Mouse (Mus musculus) neural tube, embryonic 13.5 days (tissue): ENCODE measurements around the gene Cped1. TPM values are rescaled to one million over a fixed set of nuclear protein-coding genes. Genes with fewer than 3 reads are reported as not detected.
A peak's percentile ranks its signal among the peaks of the same experiment; 100 is the strongest.

Experiments
- ATAC-seq: fragments of 200-750 bp; cut with Nextera tagmentation; 2 replicates; pipeline ENCODE4 v1.8.0; 2017; ENCODE audit warnings: low read depth, mild to moderate bottlenecking, moderate TSS enrichment, moderate library complexity
- H3K27ac ChIP-seq: fragments of 300-500 bp; sonication (generic); replicated peaks from 2 replicates; pipeline ENCODE4 v1.5.1; 2015; ENCODE audit warnings: moderate library complexity, mild to moderate bottlenecking, inconsistent platforms
- H3K27me3 ChIP-seq: fragments of 300-500 bp; sonication (generic); 2 replicates; pipeline ENCODE4 v1.6.1; 2015; ENCODE audit warnings: mild to moderate bottlenecking, inconsistent platforms
- H3K36me3 ChIP-seq: fragments of 300-500 bp; sonication (generic); 2 replicates; pipeline ENCODE4 v1.6.1; 2015; ENCODE audit warnings: mild to moderate bottlenecking, inconsistent platforms
- H3K4me1 ChIP-seq: fragments of 300-500 bp; sonication (generic); replicated peaks from 2 replicates; pipeline ENCODE4 v1.6.1; 2015; ENCODE audit warnings: inconsistent platforms
- H3K4me2 ChIP-seq: fragments of 300-500 bp; sonication (generic); 2 replicates; pipeline ENCODE4 v1.6.1; 2015; ENCODE audit warnings: inconsistent platforms, mild to moderate bottlenecking, moderate library complexity
- H3K4me3 ChIP-seq: fragments of 300-500 bp; sonication (generic); 2 replicates; pipeline ENCODE4 v1.5.1; 2015; ENCODE audit warnings: mild to moderate bottlenecking, inconsistent platforms
- H3K9ac ChIP-seq: fragments of 300-500 bp; sonication (generic); 2 replicates; pipeline ENCODE4 v1.6.1; 2015; ENCODE audit warnings: moderate library complexity, mild to moderate bottlenecking, inconsistent platforms
- H3K9me3 ChIP-seq: fragments of 300-500 bp; sonication (generic); 2 replicates; pipeline ENCODE4 v1.6.1; 2016; ENCODE audit warnings: inconsistent platforms
- WGBS: fragments of 180-500 bp; shearing (Covaris S2); methylation state at CpG from one replicate; pipeline ENCODE4 v1.1.7; 2015; 5-methylcytosine and 5-hydroxymethylcytosine counted together
- polyA plus RNA-seq: library from polyadenylated mRNA; unstranded; fragments of >200 nt; fragmentation: Nextera tagmentation; extraction: Ambion mirVana; gene quantifications from 2 replicates; pipeline ENCODE4 v1.2.1, GENCODE M21; 2015

Gene Cped1
- polyA plus RNA-seq, 1 experiment from 2014 or later, result 3.6 TPM

DNA sequence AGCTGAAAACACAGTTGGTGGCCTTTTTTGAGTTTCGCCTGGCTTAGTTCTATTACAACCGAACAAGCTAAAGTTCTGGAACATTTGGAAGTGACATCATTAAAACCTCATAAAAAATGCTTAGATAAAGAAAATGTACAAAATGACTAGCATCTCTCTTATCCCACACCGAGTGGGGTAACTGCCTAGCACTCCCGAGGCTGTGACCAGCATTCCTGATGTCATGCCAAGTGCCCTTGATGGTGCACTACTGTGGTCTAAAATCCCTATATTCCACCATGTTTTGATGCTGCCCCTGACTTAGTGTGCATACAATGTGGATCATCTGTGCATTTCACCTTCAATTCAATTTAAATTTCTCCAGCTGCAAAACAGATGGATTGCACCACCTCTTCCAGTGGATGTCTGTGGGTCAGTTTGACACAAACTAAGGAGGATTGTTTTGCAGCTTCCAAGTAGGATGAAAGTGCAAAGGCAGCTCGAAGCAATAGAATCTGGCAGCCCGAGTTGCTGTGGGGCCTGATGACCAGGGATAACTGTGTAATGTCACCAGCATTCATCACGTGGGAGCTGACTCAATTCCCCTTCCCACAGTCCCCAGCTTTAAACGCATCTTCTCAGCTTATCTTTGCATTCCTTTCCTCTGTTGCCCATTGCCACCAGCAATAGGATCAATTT lies 33.2 kb downstream of the Cped1 start:
- WGBS, result 77% methylated on average over 8 of the region's 8 CpGs
- ATAC-seq, result no peak
- H3K4me1 ChIP-seq, result peaks cover 16% of the 10 kb centered on the region
- no peaks in the 10 kb centered on the region for H3K9me3 ChIP-seq
- H3K4me3 ChIP-seq, result no peak overlapping the region
- H3K4me2 ChIP-seq, result no peak overlapping the region
- no peak overlapping the region for H3K27ac ChIP-seq
- no peaks in the 10 kb centered on the region for H3K27me3 ChIP-seq
- H3K9ac ChIP-seq, result no peak overlapping the region
- no peaks in the 10 kb centered on the region for H3K36me3 ChIP-seq

DNA sequence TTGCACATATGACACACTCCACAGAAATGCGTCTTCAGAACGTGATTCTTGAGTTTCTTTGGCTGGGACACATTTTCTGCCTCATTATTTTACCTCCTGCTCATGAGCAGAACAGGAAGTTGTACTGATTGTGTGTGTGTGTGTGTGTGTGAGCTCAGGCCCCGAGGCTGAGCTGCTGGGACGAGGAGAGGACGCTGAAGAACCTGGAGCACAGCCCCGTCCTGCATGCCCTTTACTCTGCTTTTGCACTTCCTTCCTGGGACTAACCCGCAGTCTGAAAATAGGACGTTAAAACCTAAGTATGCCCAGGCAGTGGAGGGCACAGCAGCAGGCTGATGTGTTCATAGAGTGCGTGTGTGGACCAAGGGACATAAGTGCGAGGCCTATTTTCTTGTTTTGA lies 33.9 kb downstream of the Cped1 start:
- no peak for ATAC-seq

DNA sequence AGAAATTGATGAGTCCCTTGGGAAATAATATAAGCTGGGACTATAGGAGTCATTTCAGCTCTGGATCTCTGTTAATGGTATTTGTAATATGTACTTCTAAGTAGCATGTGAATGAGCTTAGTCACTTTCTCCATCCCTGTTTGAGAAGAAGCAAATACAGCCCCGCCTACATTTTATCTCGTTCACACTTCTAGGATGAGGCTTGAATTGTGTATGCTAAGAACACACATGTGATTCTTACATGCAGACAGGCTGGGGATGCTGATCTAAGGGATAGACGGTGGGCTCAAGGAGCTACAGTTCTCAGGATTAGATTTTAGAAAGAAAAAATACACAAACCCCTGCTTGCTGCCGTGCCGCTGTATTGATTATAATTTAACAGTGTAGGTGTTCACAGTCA lies 35.0 kb downstream of the Cped1 start:
- H3K4me3 ChIP-seq, result no peak overlapping the region
- H3K36me3 ChIP-seq, result no peaks in the 10 kb centered on the region
- WGBS, result 81% methylated on average over 5 of the region's 5 CpGs
- no peak overlapping the region for H3K9ac ChIP-seq
- no peak overlapping the region for H3K27ac ChIP-seq
- H3K9me3 ChIP-seq, result no peaks in the 10 kb centered on the region
- peaks cover 20% of the 10 kb centered on the region for H3K4me1 ChIP-seq
- no peak overlapping the region for H3K4me2 ChIP-seq
- H3K27me3 ChIP-seq, result no peaks in the 10 kb centered on the region
- no peak for ATAC-seq

More for the DNA sequence above, 33.9 kb downstream of the Cped1 start:
- Histone ChIP-seq H3K27ac (no peak overlapping the region), H3K4me1 (peaks cover 16% of the 10 kb centered on the region), H3K36me3 (no peaks in the 10 kb centered on the region), H3K9me3 (no peaks in the 10 kb centered on the region), H3K4me2 (no peak overlapping the region), H3K9ac (no peak overlapping the region), H3K4me3 (no peak overlapping the region), H3K27me3 (no peaks in the 10 kb centered on the region)
- WGBS, result 61% methylated on average over 10 of the region's 10 CpGs

DNA sequence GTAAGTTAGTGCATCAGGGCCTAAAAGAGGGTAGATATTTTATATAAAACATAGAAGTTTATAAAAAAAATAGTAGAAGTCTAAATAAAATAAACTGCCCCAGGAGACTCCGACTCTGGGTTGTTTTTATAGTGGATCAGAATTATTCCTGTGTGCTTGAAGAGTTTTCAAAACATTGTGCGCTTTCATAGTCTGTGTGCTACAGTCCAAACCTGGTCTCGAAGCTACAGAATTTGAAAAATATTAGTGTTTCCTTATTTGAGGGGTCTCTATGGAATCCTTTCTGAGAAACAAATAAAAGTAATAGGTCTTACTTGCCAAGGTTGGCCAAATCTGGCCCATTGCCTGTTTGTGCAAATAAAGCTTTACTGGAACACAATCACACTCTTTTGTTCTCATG lies 35.6 kb downstream of the Cped1 start:
- WGBS, result 84% methylated on average over 3 of the region's 3 CpGs
- Histone ChIP-seq H3K36me3 (no peaks in the 10 kb centered on the region), H3K4me3 (no peak overlapping the region), H3K27me3 (no peaks in the 10 kb centered on the region), H3K9me3 (no peaks in the 10 kb centered on the region), H3K27ac (no peak overlapping the region), H3K9ac (no peak overlapping the region), H3K4me2 (no peak overlapping the region), H3K4me1 (peaks cover 26% of the 10 kb centered on the region)
- no peak for ATAC-seq

DNA sequence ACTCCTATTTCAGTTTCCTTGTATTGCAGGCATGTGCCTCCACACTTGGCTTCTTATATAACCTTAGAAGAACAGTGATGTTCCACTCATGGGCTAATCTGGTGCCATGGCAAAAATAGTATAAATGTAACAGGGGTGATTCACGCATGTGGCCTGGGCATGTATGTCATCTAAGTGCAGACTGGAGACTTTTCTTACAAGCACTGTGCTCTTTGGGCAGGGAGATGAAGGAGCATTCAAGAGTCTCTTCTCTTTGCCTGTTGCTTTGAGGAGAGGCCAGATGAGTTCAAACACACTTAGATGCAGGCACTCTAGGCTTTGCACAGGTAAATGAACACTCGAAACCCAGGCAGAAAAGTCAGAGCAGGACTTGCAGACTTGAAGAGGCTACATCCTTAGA lies 38.5 kb downstream of the Cped1 start:
- ATAC-seq, result no peak
- H3K9ac ChIP-seq, result no peak overlapping the region
- 97% methylated on average over 2 of the region's 2 CpGs for WGBS

DNA sequence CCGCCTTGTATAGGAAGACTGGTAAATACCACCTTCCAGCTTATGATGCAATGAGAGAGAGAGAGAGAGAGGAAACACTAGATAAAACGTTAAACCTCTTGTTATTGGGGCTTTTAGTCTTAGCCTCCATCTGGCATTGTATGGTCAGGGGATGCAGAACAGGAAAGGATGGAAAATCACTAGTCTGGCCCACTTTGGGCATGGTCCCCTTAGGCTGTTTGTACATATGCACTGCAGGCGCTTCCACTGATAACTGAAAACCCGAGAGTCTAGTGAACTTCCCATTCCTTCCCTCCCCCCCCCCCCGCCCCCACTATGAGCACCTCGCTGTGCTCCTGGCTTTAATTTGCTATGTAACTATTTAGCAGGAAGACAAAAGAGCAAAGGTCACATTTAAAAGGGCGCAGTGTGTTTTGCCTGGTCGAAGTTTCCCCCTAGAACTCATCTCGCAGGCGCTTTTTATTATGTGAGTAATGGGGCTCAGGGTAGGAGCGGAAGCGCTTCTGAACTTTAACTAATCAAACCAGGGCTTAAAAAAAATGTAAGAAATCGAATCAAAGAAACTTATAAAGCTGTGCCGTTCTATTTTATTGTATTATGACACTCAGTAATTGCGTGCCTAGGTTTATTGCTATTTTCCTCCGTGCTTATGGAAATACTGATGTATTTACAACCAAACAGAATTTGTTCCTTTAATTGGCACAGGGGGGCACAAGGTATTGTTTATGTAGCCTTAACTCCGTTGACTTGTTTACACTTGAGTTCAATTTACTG lies 40.1 kb downstream of the Cped1 start:
- Histone ChIP-seq H3K4me2 (peak overlapping the region; percentile 55), H3K27me3 (no peaks in the 10 kb centered on the region), H3K4me3 (peak overlapping the region; percentile 27), H3K4me1 (peaks cover 14% of the 10 kb centered on the region), H3K27ac (0 out of 2 replicates have a peak overlapping the region, but pooled peaks have one; percentile 7), H3K9me3 (no peaks in the 10 kb centered on the region), H3K36me3 (no peaks in the 10 kb centered on the region), H3K9ac (peak overlapping the region; percentile 18; the same call in 1 of the 2 replicates)
- 7% methylated on average over 17 of the region's 17 CpGs for whole genome bisulfite sequencing
- ATAC-seq, result 0 out of 2 replicates have a peak, but pooled peaks have one; percentile 70

More for the DNA sequence above, 38.5 kb downstream of the Cped1 start:
- peaks cover 21% of the 10 kb centered on the region for H3K4me1 ChIP-seq
- H3K27ac ChIP-seq, result no peak overlapping the region
- H3K36me3 ChIP-seq, result no peaks in the 10 kb centered on the region
- H3K4me3 ChIP-seq, result no peak overlapping the region
- no peaks in the 10 kb centered on the region for H3K9me3 ChIP-seq
- no peak overlapping the region for H3K4me2 ChIP-seq
- H3K27me3 ChIP-seq, result no peaks in the 10 kb centered on the region

DNA sequence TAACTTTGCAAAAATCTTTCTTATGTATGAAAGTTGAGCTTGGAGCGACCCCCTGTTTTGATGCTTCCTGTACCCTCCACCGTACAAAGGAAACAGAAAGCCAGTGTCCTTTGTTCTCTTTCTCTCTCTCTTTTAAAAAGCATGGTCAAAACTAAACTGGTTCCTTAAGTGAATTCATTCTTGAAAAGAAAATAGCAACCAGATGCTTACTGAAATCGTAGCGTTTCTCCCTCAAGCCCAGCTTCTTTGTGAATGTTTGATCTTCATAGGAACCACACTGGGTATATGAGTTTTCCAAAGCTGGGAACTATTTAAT lies 40.6 kb downstream of the Cped1 start:
- H3K4me1 ChIP-seq, result peaks cover 12% of the 10 kb centered on the region
- H3K9ac ChIP-seq, result no peak overlapping the region
- H3K36me3 ChIP-seq, result no peaks in the 10 kb centered on the region
- no peak for ATAC-seq
- no peak overlapping the region for H3K27ac ChIP-seq
- 15% methylated on average over 4 of the region's 4 CpGs for WGBS
- H3K9me3 ChIP-seq, result no peaks in the 10 kb centered on the region
- peak overlapping the region; percentile 27 for H3K4me3 ChIP-seq
- H3K4me2 ChIP-seq, result peak overlapping the region; percentile 55
- H3K27me3 ChIP-seq, result no peaks in the 10 kb centered on the region

DNA sequence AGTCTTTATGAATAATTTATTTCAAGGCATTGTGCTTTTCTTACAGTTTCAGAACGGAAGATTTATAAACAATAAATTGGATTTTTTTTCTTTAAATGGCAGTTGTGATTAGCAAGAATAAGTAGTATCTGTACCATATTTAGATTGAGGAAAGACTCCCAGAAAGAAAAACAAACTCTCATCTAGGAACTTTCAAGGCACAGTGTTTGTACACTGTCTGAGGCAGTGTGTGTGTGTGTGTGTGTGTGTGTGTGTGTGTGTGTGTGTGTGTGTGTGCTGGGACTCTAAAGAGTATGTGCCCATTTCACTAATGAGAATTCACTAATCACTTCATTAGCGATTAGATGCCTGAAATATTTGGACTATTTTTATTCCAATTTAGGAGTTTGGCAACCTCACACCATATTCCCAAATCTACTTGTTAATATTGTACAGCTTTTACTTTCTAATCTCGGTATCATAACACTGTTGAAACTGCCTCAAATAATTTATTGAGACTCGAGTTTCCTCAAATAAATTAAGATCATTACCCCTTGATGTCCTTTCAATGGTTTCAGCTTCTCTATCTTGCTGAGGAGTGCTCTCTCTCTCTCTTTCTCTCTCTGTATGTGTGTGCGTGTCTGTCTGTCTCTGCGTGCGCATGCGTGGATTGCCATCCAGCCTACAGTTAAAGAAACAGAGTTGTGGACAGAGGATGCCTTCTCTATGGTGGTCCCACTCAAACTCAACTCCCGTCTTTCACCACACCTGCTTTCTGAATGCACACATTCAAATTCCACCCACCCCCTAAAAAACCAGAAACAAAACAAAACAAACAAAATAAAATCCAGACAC lies 41.3 kb downstream of the Cped1 start:
- ATAC-seq, result no peak
- Histone ChIP-seq H3K9ac (no peak overlapping the region), H3K4me1 (peaks cover 12% of the 10 kb centered on the region), H3K9me3 (no peaks in the 10 kb centered on the region), H3K27me3 (no peaks in the 10 kb centered on the region), H3K4me3 (no peak overlapping the region), H3K4me2 (no peak overlapping the region), H3K27ac (no peak overlapping the region), H3K36me3 (no peaks in the 10 kb centered on the region)
- 76% methylated on average over 9 of the region's 9 CpGs for WGBS

DNA sequence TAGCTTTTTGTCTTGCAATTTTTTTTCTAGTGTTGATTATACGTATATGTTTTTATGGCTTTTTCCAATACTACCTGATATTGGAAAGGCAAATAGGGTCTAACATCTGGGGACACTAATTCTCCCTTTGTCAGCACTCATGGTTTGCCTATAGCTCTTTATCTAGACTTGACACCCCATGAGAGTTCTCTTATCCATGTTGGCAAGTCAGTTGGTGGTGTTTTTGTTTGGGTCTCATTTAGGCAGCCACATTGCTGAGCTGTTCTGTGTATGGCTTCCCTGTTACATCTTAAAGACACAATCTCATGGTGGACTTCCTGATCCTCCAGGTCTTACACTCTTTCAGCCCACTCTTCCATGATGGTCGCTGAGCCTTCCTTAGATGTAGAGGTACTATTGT lies 42.1 kb downstream of the Cped1 start:
- Histone ChIP-seq H3K4me3 (no peak overlapping the region), H3K27me3 (no peaks in the 10 kb centered on the region), H3K36me3 (no peaks in the 10 kb centered on the region), H3K27ac (no peak overlapping the region), H3K9me3 (no peaks in the 10 kb centered on the region), H3K9ac (no peak overlapping the region), H3K4me1 (peaks cover 12% of the 10 kb centered on the region), H3K4me2 (no peak overlapping the region)
- no peak for ATAC-seq
- WGBS, result 92% methylated on average over 2 of the region's 2 CpGs

DNA sequence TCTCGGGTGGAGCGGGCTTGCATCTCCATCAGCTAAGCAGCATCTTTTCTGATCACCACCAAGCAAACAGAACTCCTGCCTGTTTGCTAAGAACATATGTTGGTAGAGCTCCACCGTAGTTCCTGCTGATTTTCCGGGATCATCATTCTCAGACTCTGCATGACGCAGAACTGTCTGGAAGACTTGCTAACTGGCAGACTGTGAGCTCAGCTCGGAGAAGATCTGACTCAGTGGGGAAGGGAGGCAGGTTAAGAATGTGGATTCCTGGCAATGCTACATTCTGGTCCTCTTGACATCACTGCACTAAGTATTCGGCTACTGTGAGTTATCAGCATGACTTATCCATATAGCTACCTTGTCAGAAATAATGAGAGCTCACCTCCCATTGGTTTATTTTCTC lies 44.7 kb downstream of the Cped1 start:
- WGBS, result 85% methylated on average over 7 of the region's 7 CpGs
- Histone ChIP-seq H3K27me3 (no peaks in the 10 kb centered on the region), H3K4me2 (no peak overlapping the region), H3K9me3 (no peaks in the 10 kb centered on the region), H3K9ac (no peak overlapping the region), H3K27ac (no peak overlapping the region), H3K4me1 (peaks cover 10% of the 10 kb centered on the region), H3K4me3 (no peak overlapping the region), H3K36me3 (no peaks in the 10 kb centered on the region)
- no peak for ATAC-seq

DNA sequence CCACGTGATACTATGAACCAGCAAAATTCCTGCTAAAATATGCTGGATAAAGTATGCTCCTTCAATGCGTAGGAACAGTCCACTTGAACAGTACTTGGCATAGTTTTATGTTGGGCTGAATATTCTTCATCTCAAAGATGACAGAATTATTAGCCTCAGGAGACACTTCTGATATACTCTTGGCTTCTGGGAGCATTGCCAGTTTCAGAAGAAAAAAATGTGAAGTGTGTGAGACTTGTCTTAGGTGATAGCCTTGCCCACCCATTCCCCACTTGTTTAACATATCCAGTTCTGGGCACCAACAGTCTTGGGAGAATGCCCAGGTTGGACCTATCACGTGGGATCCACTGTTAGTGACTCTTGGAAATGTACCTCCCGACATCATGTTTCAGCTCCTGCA lies 47.5 kb downstream of the Cped1 start:
- H3K27me3 ChIP-seq, result no peaks in the 10 kb centered on the region
- H3K36me3 ChIP-seq, result no peaks in the 10 kb centered on the region
- H3K4me2 ChIP-seq, result no peak overlapping the region
- no peak overlapping the region for H3K4me3 ChIP-seq
- ATAC-seq, result no peak
- H3K9me3 ChIP-seq, result no peaks in the 10 kb centered on the region
- H3K27ac ChIP-seq, result no peak overlapping the region
- no peak overlapping the region for H3K9ac ChIP-seq
- WGBS, result 73% methylated on average over 4 of the region's 4 CpGs
- H3K4me1 ChIP-seq, result peaks cover 7% of the 10 kb centered on the region

DNA sequence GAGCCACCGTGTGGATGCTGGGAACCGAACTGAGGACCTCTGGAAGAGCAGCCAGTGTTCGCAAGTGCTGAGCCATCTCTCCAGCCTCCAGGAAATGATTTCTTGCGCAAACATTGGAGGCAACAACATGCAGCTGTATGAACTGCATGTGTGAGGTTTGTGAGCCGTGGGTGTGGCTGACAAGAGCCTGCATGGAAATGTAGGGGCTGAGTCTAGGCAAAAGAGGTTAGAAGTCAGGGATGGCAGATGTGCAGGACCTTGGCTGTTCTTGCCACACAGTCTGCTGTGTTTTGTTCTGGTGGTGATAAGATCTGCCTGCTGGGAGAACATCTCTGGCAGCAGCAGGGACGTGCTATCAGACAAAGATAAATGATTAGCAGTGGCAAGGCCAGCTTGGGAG lies 49.7 kb downstream of the Cped1 start:
- Histone ChIP-seq H3K4me2 (no peak overlapping the region), H3K4me3 (no peak overlapping the region), H3K36me3 (no peaks in the 10 kb centered on the region), H3K4me1 (peaks cover 7% of the 10 kb centered on the region), H3K9me3 (no peaks in the 10 kb centered on the region), H3K9ac (no peak overlapping the region), H3K27me3 (no peaks in the 10 kb centered on the region), H3K27ac (no peak overlapping the region)
- ATAC-seq, result no peak
- WGBS, result 83% methylated on average over 6 of the region's 6 CpGs
